Mouse (Mus musculus) hindbrain, embryonic 13.5 days (tissue): ENCODE results near the gene Gatd1. TPM values are rescaled to one million over a fixed set of nuclear protein-coding genes. Genes with fewer than 3 reads are reported as not detected.

Source experiments
- ATAC-seq: fragments of 200-750 bp; cut with Nextera tagmentation; 2 replicates; pipeline ENCODE4 v1.8.0; 2017; ENCODE audit warnings: moderate TSS enrichment; ENCODE audit not compliant: low FRiP score
- H3K27ac ChIP-seq: fragments of 300-500 bp; sonication (generic); 2 replicates; pipeline ENCODE4 v1.5.1; 2015; ENCODE audit warnings: inconsistent platforms, mild to moderate bottlenecking, moderate library complexity
- H3K27me3 ChIP-seq: fragments of 300-500 bp; sonication (generic); 2 replicates; pipeline ENCODE4 v1.6.1; 2015; ENCODE audit warnings: mild to moderate bottlenecking, inconsistent platforms
- H3K36me3 ChIP-seq: fragments of 300-500 bp; sonication (generic); 2 replicates; pipeline ENCODE4 v1.6.1; 2015; ENCODE audit warnings: mild to moderate bottlenecking, inconsistent platforms
- H3K4me1 ChIP-seq: fragments of 300-500 bp; sonication (generic); replicated peaks from 2 replicates; pipeline ENCODE4 v1.6.1; 2015; ENCODE audit warnings: inconsistent platforms
- H3K4me2 ChIP-seq: fragments of 300-500 bp; sonication (generic); 2 replicates; pipeline ENCODE4 v1.6.1; 2015; ENCODE audit warnings: inconsistent platforms, mild to moderate bottlenecking, moderate library complexity
- H3K4me3 ChIP-seq: fragments of 300-500 bp; sonication (generic); 2 replicates; pipeline ENCODE4 v1.5.1; 2015; ENCODE audit warnings: mild to moderate bottlenecking, inconsistent platforms
- H3K9ac ChIP-seq: fragments of 300-500 bp; sonication (generic); 2 replicates; pipeline ENCODE4 v1.6.1; 2015; ENCODE audit warnings: mild to moderate bottlenecking, inconsistent platforms
- H3K9me3 ChIP-seq: fragments of 300-500 bp; sonication (generic); 2 replicates; pipeline ENCODE4 v1.6.1; 2016; ENCODE audit warnings: inconsistent platforms
- WGBS: fragments of 180-500 bp; shearing (Covaris S2); methylation state at CpG from one replicate; pipeline ENCODE4 v1.1.7; 2015; 5-methylcytosine and 5-hydroxymethylcytosine counted together
- polyA plus RNA-seq: library from polyadenylated mRNA; unstranded; fragments of >200 nt; fragmentation: Nextera tagmentation; extraction: Ambion mirVana; gene quantifications from 2 replicates; pipeline ENCODE4 v1.2.1, GENCODE M21; 2015

Gene Gatd1
- polyA plus RNA-seq, 1 experiment from 2014 or later, result 57.4 TPM

DNA sequence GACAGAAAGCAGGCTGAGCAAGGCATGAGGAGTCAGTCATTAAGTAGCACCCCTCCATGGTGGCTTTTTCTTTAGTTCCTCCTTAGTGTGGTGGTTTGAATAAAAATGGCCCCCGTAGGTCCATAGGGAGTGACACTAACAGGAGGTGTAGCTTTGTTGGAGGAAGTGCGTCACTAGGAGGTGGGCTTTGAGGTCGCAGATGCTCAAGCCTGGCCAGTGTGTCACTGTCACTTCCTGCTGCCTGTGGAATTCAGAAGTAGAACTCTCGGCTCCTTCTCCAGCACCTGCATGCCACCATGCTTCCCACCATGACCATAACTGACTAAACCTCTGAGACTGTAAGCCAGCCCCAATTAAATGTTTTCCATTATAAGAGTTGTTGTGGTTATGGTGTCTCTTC lies 46.6 kb downstream of the Gatd1 start:
- 83% methylated on average over 4 of the region's 4 CpGs for WGBS
- no peaks in the 10 kb centered on the region for H3K4me1 ChIP-seq
- no peaks in the 10 kb centered on the region for H3K9me3 ChIP-seq
- no peak overlapping the region for H3K9ac ChIP-seq
- peaks cover 12% of the 10 kb centered on the region for H3K27me3 ChIP-seq
- H3K27ac ChIP-seq, result no peak overlapping the region
- no peaks in the 10 kb centered on the region for H3K36me3 ChIP-seq
- no peak for ATAC-seq
- H3K4me2 ChIP-seq, result no peak overlapping the region
- H3K4me3 ChIP-seq, result no peak overlapping the region

DNA sequence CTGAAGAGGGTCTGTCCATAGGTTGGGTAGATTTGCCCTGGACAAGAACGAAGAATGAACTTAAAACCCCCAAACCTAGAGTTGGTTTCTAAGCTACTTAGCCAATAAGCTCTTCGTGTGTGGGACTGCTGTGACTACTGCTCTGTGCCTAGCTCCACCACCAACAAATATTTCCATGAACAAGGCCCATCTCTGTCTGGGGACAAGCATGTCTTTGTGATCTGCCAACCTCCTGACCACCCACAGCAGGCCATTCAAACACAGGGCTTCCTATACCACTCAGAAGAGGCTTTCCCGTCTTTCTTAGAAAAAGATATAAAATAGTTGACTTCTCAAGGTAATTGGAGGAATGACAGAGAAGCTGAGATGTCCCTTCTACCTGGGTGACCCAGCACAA lies 48.9 kb downstream of the Gatd1 start:
- WGBS, result 75% methylated on average over 3 of the region's 3 CpGs
- no peaks in the 10 kb centered on the region for H3K9me3 ChIP-seq
- peaks cover 4% of the 10 kb centered on the region; the same call in 1 of the 2 replicates for H3K4me1 ChIP-seq
- no peaks in the 10 kb centered on the region for H3K36me3 ChIP-seq
- no peak overlapping the region for H3K4me3 ChIP-seq
- no peak overlapping the region for H3K9ac ChIP-seq
- no peak overlapping the region for H3K27ac ChIP-seq
- no peak overlapping the region for H3K4me2 ChIP-seq
- H3K27me3 ChIP-seq, result peaks cover 35% of the 10 kb centered on the region
- no peak for ATAC-seq

DNA sequence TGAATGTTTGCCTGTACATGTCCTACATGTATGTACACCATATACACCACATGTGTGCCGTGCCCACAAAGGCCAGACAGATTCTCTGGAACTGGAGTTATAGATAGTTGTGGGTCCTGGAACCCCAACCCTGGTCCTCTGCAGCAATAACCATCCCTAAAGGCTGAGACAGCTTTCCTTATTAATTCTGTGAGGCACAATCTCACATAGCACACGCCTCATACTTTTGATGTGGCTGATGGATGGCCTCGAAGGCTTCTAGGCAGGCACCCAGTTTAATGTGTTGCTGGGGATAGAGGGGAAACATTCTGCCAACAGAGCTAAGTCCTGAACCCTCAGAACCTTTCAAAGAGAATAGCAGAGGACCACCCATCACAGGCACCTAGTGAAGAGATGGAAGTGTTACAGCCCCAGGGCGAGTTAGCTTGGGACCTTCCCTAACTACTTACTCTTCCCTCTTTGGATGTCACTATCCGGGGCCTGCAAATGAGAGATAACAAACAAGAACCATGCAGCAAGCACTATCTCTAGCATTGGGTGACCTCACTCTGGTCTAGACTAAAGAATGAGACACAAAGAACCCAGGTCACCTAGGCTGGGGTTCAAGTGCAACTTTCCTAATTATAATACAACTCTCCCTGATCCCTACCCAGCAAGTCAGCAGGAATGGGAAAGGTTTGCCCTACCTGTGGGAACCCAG lies 49.4 kb downstream of the Gatd1 start:
- Histone ChIP-seq H3K27me3 (peaks cover 40% of the 10 kb centered on the region), H3K4me2 (no peak overlapping the region), H3K4me1 (peaks cover 4% of the 10 kb centered on the region; the same call in 1 of the 2 replicates), H3K9me3 (no peaks in the 10 kb centered on the region), H3K27ac (no peak overlapping the region), H3K4me3 (no peak overlapping the region), H3K36me3 (no peaks in the 10 kb centered on the region), H3K9ac (peak overlapping the region; percentile 35; the same call in 1 of the 2 replicates)
- ATAC-seq, result no peak
- WGBS, result 86% methylated on average over 5 of the region's 5 CpGs

DNA sequence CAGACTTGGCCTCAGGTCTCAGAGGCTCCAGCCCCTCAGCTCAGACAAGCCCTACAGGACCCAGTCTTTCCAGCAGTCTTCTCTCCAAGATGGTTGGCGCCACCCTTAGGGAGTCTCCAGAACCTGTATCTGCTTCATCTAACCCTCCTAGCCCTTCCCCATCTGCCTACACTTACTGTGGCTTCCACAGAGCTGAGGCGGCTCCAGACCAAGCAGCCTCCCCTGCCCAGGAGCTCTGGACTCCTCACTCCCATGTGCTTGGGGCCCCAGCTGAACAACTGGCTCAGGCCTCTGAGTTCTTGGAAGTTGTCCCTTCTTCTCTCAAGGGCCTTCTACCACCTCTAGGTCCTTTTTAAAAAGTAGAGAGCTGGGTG lies 50.2 kb downstream of the Gatd1 start:
- no peak overlapping the region for H3K4me3 ChIP-seq
- ATAC-seq, result no peak
- no peaks in the 10 kb centered on the region for H3K36me3 ChIP-seq
- WGBS, result 67% methylated on average over 2 of the region's 2 CpGs
- H3K27ac ChIP-seq, result no peak overlapping the region
- no peak overlapping the region for H3K9ac ChIP-seq
- no peaks in the 10 kb centered on the region for H3K9me3 ChIP-seq
- no peak overlapping the region for H3K4me2 ChIP-seq
- H3K27me3 ChIP-seq, result peaks cover 43% of the 10 kb centered on the region
- peaks cover 4% of the 10 kb centered on the region; the same call in 1 of the 2 replicates for H3K4me1 ChIP-seq

DNA sequence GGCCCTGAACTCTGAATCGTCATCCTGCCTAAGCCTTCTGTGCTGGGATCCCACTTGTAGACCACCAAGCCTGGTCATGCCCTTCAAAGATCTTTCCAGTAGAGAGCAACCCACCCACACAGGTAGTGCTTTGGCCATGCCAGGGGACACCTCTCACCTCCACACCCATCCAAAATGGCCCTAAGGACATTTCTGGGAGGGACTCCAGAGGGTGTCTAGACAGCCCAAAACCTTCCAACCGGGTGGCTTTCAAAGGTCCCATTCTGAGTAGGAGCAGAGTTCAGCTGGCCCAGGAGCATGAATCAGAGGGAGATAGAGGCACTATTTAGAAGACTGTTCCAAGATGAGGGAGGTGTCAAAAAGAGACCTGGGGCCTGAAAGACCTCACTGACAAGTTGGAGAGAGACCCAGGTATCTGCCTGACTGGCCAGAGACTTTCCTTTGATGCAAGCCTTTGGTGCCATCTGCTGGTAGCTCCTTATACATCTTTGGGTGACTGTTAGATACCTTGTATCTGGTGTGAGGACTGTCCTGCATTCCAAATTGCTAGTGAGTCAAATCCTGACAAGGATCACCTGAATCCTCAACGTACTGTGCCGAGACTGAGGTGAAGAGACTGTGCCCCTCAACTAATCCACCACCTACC lies 50.7 kb downstream of the Gatd1 start:
- ATAC-seq, result peak; percentile 59; the same call in 1 of the 2 replicates
- H3K4me1 ChIP-seq, result peaks cover 4% of the 10 kb centered on the region; the same call in 1 of the 2 replicates
- no peak overlapping the region for H3K27ac ChIP-seq
- H3K36me3 ChIP-seq, result no peaks in the 10 kb centered on the region
- H3K27me3 ChIP-seq, result peaks cover 42% of the 10 kb centered on the region
- H3K9me3 ChIP-seq, result no peaks in the 10 kb centered on the region
- no peak overlapping the region for H3K4me2 ChIP-seq
- no peak overlapping the region for H3K9ac ChIP-seq
- no peak overlapping the region for H3K4me3 ChIP-seq
- 63% methylated on average over 4 of the region's 4 CpGs for whole genome bisulfite sequencing

DNA sequence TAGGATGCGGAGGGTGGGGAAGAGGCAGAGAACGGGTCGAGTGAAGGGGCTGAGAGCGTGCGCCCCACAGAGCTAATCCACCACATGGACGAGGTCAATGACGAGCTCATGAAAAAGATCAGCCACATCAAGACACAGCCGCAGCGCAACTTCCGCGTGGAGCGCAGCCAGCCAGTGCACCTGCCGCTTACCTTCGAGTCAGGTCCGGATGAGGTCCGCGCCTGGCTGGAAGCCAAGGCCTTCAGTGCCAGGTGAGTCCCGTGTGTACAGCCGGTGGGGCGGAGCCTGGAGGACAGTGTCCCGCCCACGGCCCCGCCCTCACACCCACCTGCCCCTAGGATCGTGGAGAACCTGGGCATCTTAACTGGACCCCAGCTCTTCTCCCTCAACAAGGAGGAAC lies 52.4 kb downstream of the Gatd1 start:
- peaks cover 40% of the 10 kb centered on the region for H3K27me3 ChIP-seq
- no peak overlapping the region for H3K27ac ChIP-seq
- H3K36me3 ChIP-seq, result no peaks in the 10 kb centered on the region
- H3K4me3 ChIP-seq, result no peak overlapping the region
- peaks cover 4% of the 10 kb centered on the region; the same call in 1 of the 2 replicates for H3K4me1 ChIP-seq
- H3K9me3 ChIP-seq, result no peaks in the 10 kb centered on the region
- no peak for ATAC-seq
- no peak overlapping the region for H3K4me2 ChIP-seq
- 0 out of 2 replicates have a peak overlapping the region, but pooled peaks have one; percentile 43 for H3K9ac ChIP-seq
- 17% methylated on average over 24 of the region's 24 CpGs for WGBS

Other genes with a start within 250 kb of the Gatd1 start
- gene Rnh1, start 241.3 kb downstream of the Gatd1 start, polyA plus RNA-seq, result 51.1 and 53.5 TPM in 2 replicates
- gene Hras, start 220.1 kb downstream of the Gatd1 start, polyA plus RNA-seq, result 109 and 118 TPM in 2 replicates
- gene Lrrc56, start 220.0 kb downstream of the Gatd1 start, polyA plus RNA-seq, result 10.3 and 11.2 TPM in 2 replicates
- 1.2 and 1.8 TPM in 2 replicates for gene Lmntd2, start 200.1 kb downstream of the Gatd1 start, polyA plus RNA-seq
- 27.4 and 32.9 TPM in 2 replicates for gene Rassf7, start 198.3 kb downstream of the Gatd1 start, polyA plus RNA-seq
- gene Phrf1, start 185.4 kb downstream of the Gatd1 start, polyA plus RNA-seq, result 77.1 and 78.9 TPM in 2 replicates
- gene Irf7, start 147.7 kb downstream of the Gatd1 start, polyA plus RNA-seq, result 1.2 and 1.3 TPM in 2 replicates
- not detected in 2 replicates for gene Cdhr5, start 137.3 kb downstream of the Gatd1 start, polyA plus RNA-seq
- gene Sct, start 135.0 kb downstream of the Gatd1 start, polyA plus RNA-seq, result 1.5 and 3.2 TPM in 2 replicates
- 0.68 and 0.70 TPM in 2 replicates for gene Drd4, start 122.1 kb downstream of the Gatd1 start, polyA plus RNA-seq
- gene Deaf1, start 86.4 kb downstream of the Gatd1 start, polyA plus RNA-seq, result 138 and 157 TPM in 2 replicates
- gene Tmem80, start 86.4 kb downstream of the Gatd1 start, polyA plus RNA-seq, result 67.7 and 74.7 TPM in 2 replicates
- 0.65 and 1.4 TPM in 2 replicates for gene Eps8l2, start 75.3 kb downstream of the Gatd1 start, polyA plus RNA-seq
- 333 and 346 TPM in 2 replicates for gene Taldo1, start 21.9 kb downstream of the Gatd1 start, polyA plus RNA-seq
- gene Cend1, start 15.4 kb upstream of the Gatd1 start, polyA plus RNA-seq, result 68.3 and 73.4 TPM in 2 replicates
- gene Slc25a22, start 23.8 kb upstream of the Gatd1 start, polyA plus RNA-seq, result 71.3 and 76.3 TPM in 2 replicates
- gene Pidd1, start 29.9 kb upstream of the Gatd1 start, polyA plus RNA-seq, result 4.9 and 5.7 TPM in 2 replicates
- 771 and 809 TPM in 2 replicates for gene Rplp2, start 33.2 kb upstream of the Gatd1 start, polyA plus RNA-seq
- gene Pnpla2, start 41.1 kb upstream of the Gatd1 start, polyA plus RNA-seq, result 18.7 TPM in 2 replicates
- 6.9 and 7.2 TPM in 2 replicates for gene Cracr2b, start 47.0 kb upstream of the Gatd1 start, polyA plus RNA-seq
- 18.4 and 19.3 TPM in 2 replicates for gene Cd151, start 53.3 kb upstream of the Gatd1 start, polyA plus RNA-seq
- gene Polr2l, start 61.0 kb upstream of the Gatd1 start, polyA plus RNA-seq, result 86.5 and 88.1 TPM in 2 replicates
- 34.1 and 35.5 TPM in 2 replicates for gene Tspan4, start 61.1 kb upstream of the Gatd1 start, polyA plus RNA-seq
- 36.6 and 45.5 TPM in 2 replicates for gene Chid1, start 125.7 kb upstream of the Gatd1 start, polyA plus RNA-seq
- 105 and 111 TPM in 2 replicates for gene Ap2a2, start 148.0 kb upstream of the Gatd1 start, polyA plus RNA-seq
- gene Muc6, start 241.2 kb upstream of the Gatd1 start, polyA plus RNA-seq, result 0.21 and 0.23 TPM in 2 replicates